Mouse (Mus musculus) lung, postnatal 0 days (tissue): ENCODE results near the gene Hk1.

ENCODE experiments used
- CTCF ChIP-seq: IDR thresholded peaks from 2 replicates; pipeline ENCODE4 v1.5.1; 2016; ENCODE audit warnings: antibody characterized with exemption, mild to moderate bottlenecking
- EP300 ChIP-seq: IDR thresholded peaks from 2 replicates; pipeline ENCODE4 v1.6.1; 2016; ENCODE audit warnings: antibody characterized with exemption, mild to moderate bottlenecking, control low read depth

DNA sequence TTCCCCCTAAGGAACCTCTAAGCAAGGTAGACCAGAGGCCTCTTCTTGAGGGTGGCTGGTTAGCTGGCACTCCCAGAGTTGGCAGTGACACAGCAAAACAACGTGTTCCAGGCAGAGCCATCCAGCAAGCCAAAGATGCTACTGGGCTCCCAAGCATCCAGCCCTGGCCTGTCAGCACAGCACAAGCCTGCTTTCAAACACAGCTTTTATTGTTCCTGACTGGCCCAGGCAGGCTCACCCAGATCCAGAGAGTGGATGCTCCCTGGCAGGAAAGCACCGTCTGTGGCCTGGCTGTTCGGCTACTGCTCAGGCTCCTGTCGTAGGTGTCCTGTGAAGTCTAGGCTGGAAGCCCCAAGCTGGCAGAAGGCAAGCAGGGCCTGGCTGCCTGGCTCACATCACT is 85.6 kb downstream of the Hk1 start:
- TF ChIP-seq CTCF (no peak), EP300 (no peak)
